Mouse (Mus musculus): ENCODE results near the gene Psg29. TPM values are rescaled to one million over a fixed set of nuclear protein-coding genes. Genes with fewer than 3 reads are reported as not detected.

The Psg29 gene
- not detected for polyA plus RNA-seq (2021)

GRCm38 (mm10) chr7:17203177-17203576 lies at the start of gene Psg29:
TSS of gene Psg29 (plus strand) at chr7:17203477.
- ATAC-seq, result no peak
- H3K27me3 ChIP-seq, result no peaks in the 10 kb centered on the region
- CTCF ChIA-PET, result no interaction called here
- TF ChIP-seq CTCF (IDR thresholded peaks at IDR 0.05), result no peak
- DNase-seq (ENCODE audit: low read depth, low spot score), result no peak
- in situ Hi-C loops (cut with MboI; ENCODE audit: low pct_unique_long_range_greater_than_20kb), result no loop called here
- POLR2A ChIA-PET, result no interaction called here

DNA sequence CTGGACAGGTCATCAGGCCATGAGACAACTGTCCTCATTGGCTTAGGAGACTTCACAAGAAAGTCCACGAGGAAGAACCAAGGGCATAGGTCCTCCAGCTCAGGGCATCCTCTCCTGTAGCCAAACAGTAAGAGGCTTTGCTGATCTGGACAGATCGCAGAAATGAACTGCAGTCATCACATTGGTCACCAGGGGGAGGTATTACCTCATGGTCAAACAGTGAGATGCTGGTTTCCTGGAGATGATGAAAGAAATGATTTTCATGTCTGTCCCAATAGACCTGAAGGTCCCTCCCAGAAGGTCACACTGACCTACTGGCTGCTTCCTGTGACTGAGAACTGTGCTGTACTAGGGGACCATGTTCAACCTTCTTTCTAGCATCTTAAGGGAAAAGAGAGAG lies 47.6 kb upstream of the Psg29 start:
- POLR2A ChIA-PET, result no interaction called here
- CTCF ChIA-PET, result no interaction called here
- TF ChIP-seq CTCF (IDR thresholded peaks at IDR 0.05), result peak; percentile 61
- no peak for DNase-seq (ENCODE audit: low read depth, low spot score)
- no peaks in the 10 kb centered on the region for H3K27me3 ChIP-seq
- in situ Hi-C loops (cut with MboI; ENCODE audit: low pct_unique_long_range_greater_than_20kb), result no loop called here
- ATAC-seq, result no peak

GRCm38 (mm10) chr7:17156885-17157677 lies 46.2 kb upstream of the Psg29 start:
- no peak for ATAC-seq
- H3K27me3 ChIP-seq, result no peaks in the 10 kb centered on the region
- CTCF ChIA-PET, result no interaction called here
- in situ Hi-C loops (cut with MboI; ENCODE audit: low pct_unique_long_range_greater_than_20kb), result no loop called here
- DNase-seq (ENCODE audit: low read depth, low spot score), result no peak
- POLR2A ChIA-PET, result no interaction called here
- TF ChIP-seq CTCF (IDR thresholded peaks at IDR 0.05), result no peak

DNA sequence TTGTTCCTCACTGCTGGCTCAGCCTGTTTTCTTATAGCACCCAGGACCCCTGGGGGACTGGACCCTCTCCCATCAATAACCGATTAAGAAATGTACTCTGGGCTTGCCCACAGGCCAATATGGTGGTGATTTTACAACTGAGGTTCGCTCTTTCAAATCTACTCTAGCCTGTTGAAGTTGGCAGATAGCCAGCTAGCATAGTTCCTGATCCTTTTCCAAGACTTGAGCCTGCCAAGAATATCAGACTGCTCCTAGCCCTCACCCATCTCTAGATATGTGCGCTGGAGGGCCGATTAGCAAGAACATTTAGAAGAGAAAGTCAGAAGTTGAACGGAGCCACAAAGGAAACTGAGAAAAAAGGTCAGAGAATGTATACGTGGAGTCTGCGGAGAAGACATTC lies 44.3 kb upstream of the Psg29 start:
- CTCF ChIA-PET, result no interaction called here
- no peak for TF ChIP-seq CTCF (IDR thresholded peaks at IDR 0.05)
- POLR2A ChIA-PET, result no interaction called here
- no peak for ATAC-seq
- in situ Hi-C loops (cut with MboI; ENCODE audit: low pct_unique_long_range_greater_than_20kb), result no loop called here
- H3K27me3 ChIP-seq, result no peaks in the 10 kb centered on the region
- DNase-seq (ENCODE audit: low read depth, low spot score), result no peak

DNA sequence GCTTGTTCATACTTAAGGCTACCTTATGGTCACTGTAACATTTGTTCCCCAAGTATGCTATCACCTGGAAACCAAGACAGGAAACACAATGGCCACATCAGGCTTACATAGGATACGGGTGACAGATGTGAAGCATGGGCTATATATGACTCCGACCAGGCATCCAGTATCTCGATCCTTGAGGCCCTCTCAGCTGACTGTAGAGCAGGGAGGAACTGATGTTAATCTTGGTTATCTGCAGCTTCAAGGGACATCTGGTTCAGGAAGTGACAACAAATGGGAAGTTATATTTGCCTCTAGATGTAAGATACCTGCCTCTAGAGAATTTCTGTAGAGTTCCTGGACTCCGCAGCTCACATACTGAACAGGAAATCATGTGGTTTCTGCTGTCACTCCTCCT lies 31.4 kb upstream of the Psg29 start:
- DNase-seq (ENCODE audit: low read depth, low spot score) (no peak), ATAC-seq (no peak)
- ChIA-PET POLR2A (no interaction called here), CTCF (no interaction called here)
- in situ Hi-C loops (cut with MboI; ENCODE audit: low pct_unique_long_range_greater_than_20kb), result no loop called here
- H3K27me3 ChIP-seq, result no peaks in the 10 kb centered on the region
- no peak for TF ChIP-seq CTCF (IDR thresholded peaks at IDR 0.05)

- in situ Hi-C loops (cut with MboI; ENCODE audit: low pct_unique_long_range_greater_than_20kb), result no loop called here
- DNase-seq (ENCODE audit: low read depth, low spot score) (no peak), ATAC-seq (no peak)
- ChIA-PET CTCF (no interaction called here), POLR2A (no interaction called here)
- peak; percentile 21 for TF ChIP-seq CTCF (IDR thresholded peaks at IDR 0.05)
- H3K27me3 ChIP-seq, result no peaks in the 10 kb centered on the region
These were observed 2.4 kb downstream of the Psg29 start for GRCm38 (mm10) chr7:17205530-17206184.

Other genes starting within 250 kb of the Psg29 start
- not detected for gene Pnmal1, start 243.8 kb upstream of the Psg29 start, polyA plus RNA-seq (2021)
- gene Gm42372, start 220.4 kb upstream of the Psg29 start, polyA plus RNA-seq (2021), result 0.03 TPM
- gene Ccdc8, start 210.8 kb upstream of the Psg29 start, polyA plus RNA-seq (2021), result 0.04 TPM
- 106 TPM for gene Ppp5c, start 175.6 kb upstream of the Psg29 start, polyA plus RNA-seq (2021)
- 0.01 TPM for gene Hif3a, start 141.1 kb upstream of the Psg29 start, polyA plus RNA-seq (2021)
- gene Psg16, start 129.4 kb upstream of the Psg29 start, polyA plus RNA-seq (2021), result 0.32 TPM
- not detected for gene Ceacam3, start 53.2 kb upstream of the Psg29 start, polyA plus RNA-seq (2021)

Data from Patski (cell line).